Mouse (Mus musculus) layer of hippocampus, postnatal 10 days (tissue): ENCODE measurements around the gene Tcaf3. TPM values are rescaled to one million over a fixed set of nuclear protein-coding genes. Genes with fewer than 3 reads are reported as not detected.

Experiments used
- DNase-seq, 2 experiments: peaks; one replicate each; pipeline ENCODE4 v3.0.0; 2021; ENCODE audit warnings: low spot score in 2 of 2
- total RNA-seq, 2 experiments: library from RNA; stranded (reverse); gene quantifications; 2 replicates each; pipeline ENCODE4 v1.2.3; 2021

The Tcaf3 gene
- total RNA-seq, 2 experiments from 2014 or later = not detected

DNA sequence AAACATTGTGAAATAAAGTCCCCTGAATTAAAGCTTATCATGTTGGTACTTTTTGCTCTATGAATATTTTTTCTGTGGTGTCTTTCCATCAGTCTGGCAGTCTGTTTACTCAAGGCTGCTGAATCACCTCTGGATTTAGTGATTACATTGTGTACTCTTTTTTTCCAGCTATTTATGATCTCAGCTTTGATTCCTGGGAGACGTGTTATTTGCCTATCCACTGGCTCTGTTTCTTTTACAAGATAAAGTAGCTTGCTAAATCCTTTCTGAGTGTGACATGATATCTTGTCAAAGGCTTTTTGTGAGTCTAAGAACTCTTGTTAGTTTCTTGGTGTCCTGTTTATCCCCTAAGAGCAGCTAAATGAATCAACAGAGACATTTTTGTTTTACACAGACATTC, 52.6 kb downstream of the Tcaf3 start:
- no peak for DNase-seq

DNA sequence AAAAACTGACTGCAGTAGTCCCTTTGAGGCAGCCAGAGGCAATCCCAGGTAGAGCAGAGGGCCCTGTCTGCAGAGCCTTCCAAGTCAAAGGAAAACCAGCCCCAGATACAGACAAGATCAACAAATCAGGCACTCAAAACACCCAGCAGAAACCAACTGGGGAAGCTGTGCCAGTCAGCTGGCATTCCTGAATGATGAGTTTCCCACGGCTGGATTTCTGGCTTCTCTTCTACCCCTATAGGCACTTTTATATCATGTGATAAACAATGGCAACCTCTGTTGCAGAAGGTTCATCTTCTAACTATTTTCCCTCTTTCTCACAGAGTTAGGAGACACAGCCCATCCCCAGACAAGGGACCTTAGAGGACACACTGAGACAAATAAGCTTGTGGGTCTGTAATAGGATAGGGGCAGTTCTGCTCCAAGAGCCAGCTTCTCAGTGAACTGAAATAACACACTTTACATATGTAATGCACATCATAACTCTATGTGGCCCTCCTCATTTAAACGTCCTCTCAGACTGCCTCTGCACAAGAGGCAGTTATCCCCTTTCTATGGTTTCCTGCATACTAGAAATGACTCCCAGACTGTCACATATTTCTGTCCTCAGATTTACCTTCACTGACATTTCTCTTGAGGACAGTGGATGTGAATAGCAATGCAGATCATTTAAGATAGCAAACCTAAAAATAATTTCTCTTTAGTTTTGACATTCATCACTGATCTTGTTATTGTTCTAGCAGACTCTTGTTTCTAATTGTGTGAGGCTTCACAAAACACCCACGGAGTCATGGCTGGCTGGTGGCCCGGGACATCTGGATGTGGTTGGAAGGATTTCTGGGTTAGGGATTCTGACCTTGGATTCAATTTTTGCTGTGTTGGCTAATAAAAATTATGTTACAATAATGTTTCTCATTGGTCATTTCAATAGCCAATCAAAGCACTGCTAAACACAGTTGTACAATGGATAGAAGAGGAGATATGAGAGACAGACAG, 55.2 kb downstream of the Tcaf3 start:
- no peak for DNase-seq

DNA sequence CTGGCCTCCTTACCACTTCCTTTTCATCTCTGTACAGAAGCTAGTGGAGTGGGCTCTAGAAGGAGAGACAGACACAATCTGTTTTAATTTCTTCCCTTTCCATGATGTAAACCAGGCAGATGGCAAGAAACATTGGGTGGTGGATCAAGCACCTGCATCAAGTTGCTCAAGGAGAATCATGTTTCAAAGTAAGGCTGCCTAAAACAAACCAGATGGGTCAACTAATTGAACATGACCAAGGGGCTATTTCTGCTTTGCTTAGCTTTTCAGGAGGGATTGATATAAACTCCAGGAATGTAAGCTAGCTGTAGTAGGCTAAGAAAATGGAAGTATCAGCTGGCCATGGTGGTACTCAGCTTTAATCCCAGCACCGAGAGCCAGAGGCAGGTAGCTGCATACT, 56.8 kb downstream of the Tcaf3 start:
- DNase-seq = no peak

DNA sequence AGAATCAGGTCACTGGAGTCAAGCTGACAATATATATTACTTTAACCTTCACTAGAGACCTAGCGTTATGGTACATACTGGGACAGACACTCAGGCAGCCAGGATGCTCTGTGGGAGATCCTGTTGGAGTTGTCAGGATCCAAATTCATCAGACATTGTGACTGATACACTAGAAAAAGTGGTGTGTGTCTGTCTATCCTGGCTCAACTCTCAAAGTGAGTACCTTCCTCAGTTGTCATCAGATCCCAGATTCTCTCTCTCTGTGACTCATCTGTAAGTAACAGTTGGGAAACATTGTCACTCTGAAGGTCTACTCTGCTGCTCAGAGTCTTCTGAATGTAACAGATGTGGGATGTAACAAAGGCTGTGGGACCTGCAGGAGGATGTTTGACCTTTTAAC, 57.8 kb downstream of the Tcaf3 start:
- no peak for DNase-seq

Other genes starting within 250 kb of the Tcaf3 start
- gene Zyx, start 248.1 kb downstream of the Tcaf3 start, total RNA-seq = 10 to 100 TPM; 54.0 to 56.2 TPM
- under 1 TPM in 1 of 2 experiments, not detected in 1; 0.39 TPM for gene Epha1, start 224.4 kb downstream of the Tcaf3 start, total RNA-seq
- under 1 TPM in 1 of 2 experiments, not detected in 1; 0.43 TPM for gene Tas2r143, start 197.5 kb downstream of the Tcaf3 start, total RNA-seq
- gene Tas2r135, start 192.3 kb downstream of the Tcaf3 start, total RNA-seq = under 1 TPM in 1 of 2 experiments, not detected in 1; 0.34 TPM
- gene Tas2r126, start 163.2 kb downstream of the Tcaf3 start, total RNA-seq = not detected
- gene Olfr458, start 132.5 kb downstream of the Tcaf3 start, total RNA-seq = not detected
- gene Olfr457, start 121.4 kb downstream of the Tcaf3 start, total RNA-seq = not detected
- gene Olfr456, start 110.5 kb downstream of the Tcaf3 start, total RNA-seq = not detected
- not detected for gene Olfr455, start 50.1 kb downstream of the Tcaf3 start, total RNA-seq
- gene Tcaf2, start 47.6 kb upstream of the Tcaf3 start, total RNA-seq = 1 to 10 TPM; 1.3 to 2.1 TPM
- gene Tcaf1, start 112.4 kb upstream of the Tcaf3 start, total RNA-seq = 100 to 1,000 TPM; 246 to 253 TPM
- not detected for gene Olfr453, start 141.7 kb upstream of the Tcaf3 start, total RNA-seq
- gene Olfr38, start 158.7 kb upstream of the Tcaf3 start, total RNA-seq = not detected
- not detected for gene Olfr452, start 187.4 kb upstream of the Tcaf3 start, total RNA-seq
- not detected for gene Olfr450, start 214.2 kb upstream of the Tcaf3 start, total RNA-seq
- gene Olfr449, start 236.7 kb upstream of the Tcaf3 start, total RNA-seq = not detected